Mouse (Mus musculus) liver, embryonic 14.5 days (tissue): ENCODE data around the gene Cep170. TPM values are rescaled to one million over a fixed set of nuclear protein-coding genes. Genes with fewer than 3 reads are reported as not detected.
A peak's percentile ranks its signal among the peaks of the same experiment; 100 is the strongest.

Experiments
- ATAC-seq: fragments of 200-750 bp; cut with Nextera tagmentation; 2 replicates; pipeline ENCODE4 v1.8.0; 2017; ENCODE audit warnings: moderate number of reproducible peaks, mild to moderate bottlenecking, moderate library complexity; ENCODE audit not compliant: insufficient read depth
- DNase-seq, 3 experiments: peaks; one replicate each; pipeline ENCODE4 v3.0.0-alpha.2; 2012 to 2013; ENCODE audit warnings: low read depth in 3 of 3, low spot score in 3 of 3
- H3K27ac ChIP-seq: fragments of 300-500 bp; sonication (generic); 2 replicates; pipeline ENCODE4 v1.5.1; 2014; ENCODE audit warnings: moderate library complexity, mild to moderate bottlenecking, control low read depth, inconsistent platforms
- H3K27me3 ChIP-seq: fragments of 300-500 bp; sonication (generic); 2 replicates; pipeline ENCODE4 v1.6.1; 2014; ENCODE audit warnings: mild to moderate bottlenecking, low read length, moderate library complexity; ENCODE audit not compliant: control insufficient read depth, insufficient read depth
- H3K36me3 ChIP-seq: fragments of 300-500 bp; sonication (generic); replicated peaks from 2 replicates; pipeline ENCODE4 v1.6.1; 2014; ENCODE audit warnings: low read depth; ENCODE audit not compliant: control insufficient read depth, insufficient read depth
- H3K4me1 ChIP-seq, 2 experiments: fragments of 200-500 bp in 1 of 2; fragments of 300-500 bp in 1 of 2; sonication (generic) in 1 of 2; replicated peaks; 2 replicates each; pipeline ENCODE4 v1.6.1; 2012 to 2014; ENCODE audit warnings: antibody characterized with exemption in 1 of 2, inconsistent platforms in 1 of 2, low read length in 1 of 2; ENCODE audit not compliant: control insufficient read depth in 2 of 2, insufficient read depth in 2 of 2
- H3K4me2 ChIP-seq: fragments of 300-500 bp; sonication (generic); 2 replicates; pipeline ENCODE4 v1.6.1; 2014; ENCODE audit warnings: low read depth, mild to moderate bottlenecking, control low read depth, moderate library complexity
- H3K4me3 ChIP-seq, 2 experiments: fragments of 200-500 bp in 1 of 2; fragments of 300-500 bp in 1 of 2; sonication (generic) in 1 of 2; 2 replicates each; pipeline ENCODE4 v1.5.1; 2012 to 2014; ENCODE audit warnings: low read depth in 2 of 2, low read length in 2 of 2, mild to moderate bottlenecking in 2 of 2, control low read depth in 1 of 2, inconsistent platforms in 1 of 2, moderate library complexity in 1 of 2; ENCODE audit not compliant: insufficient read depth in 1 of 2
- H3K9ac ChIP-seq: fragments of 300-500 bp; sonication (generic); replicated peaks from 2 replicates; pipeline ENCODE4 v1.6.1; 2014; ENCODE audit warnings: mild to moderate bottlenecking, control low read depth, moderate library complexity
- H3K9me3 ChIP-seq: fragments of 300-500 bp; sonication (generic); 2 replicates; pipeline ENCODE4 v1.6.1; 2016; ENCODE audit warnings: low read length, mixed read lengths; ENCODE audit not compliant: control insufficient read depth
- CTCF ChIP-seq: IDR thresholded peaks from 2 replicates; pipeline ENCODE4 v1.5.1; 2016; ENCODE audit warnings: antibody characterized with exemption, low read depth, control low read depth
- EP300 ChIP-seq: IDR thresholded peaks from 2 replicates; pipeline ENCODE4 v1.6.1; 2016; ENCODE audit warnings: antibody characterized with exemption, low read depth
- WGBS: fragments of 180-500 bp; shearing (Covaris S2); extraction: QIAGEN DNeasy Blood & Tissue Kit; methylation state at CpG from one replicate; pipeline ENCODE4 v1.1.7; 2014; ENCODE audit not compliant: insufficient replicate concordance; 5-methylcytosine and 5-hydroxymethylcytosine counted together
- polyA plus RNA-seq, 2 experiments: library from polyadenylated mRNA; depleted of rRNA in 1 of 2; stranded (reverse) in 1 of 2; unstranded in 1 of 2; fragments of >200 nt; fragmentation: Nextera tagmentation in 1 of 2; extraction: Ambion mirVana in 1 of 2; gene quantifications; 2 replicates each; pipeline versions ENCODE4 v1.2.1 to v1.2.3; 2012 to 2014

Cep170 gene
- polyA plus RNA-seq, 2 experiments = 5.2 to 5.5 TPM

GRCm38 (mm10) chr1:176826186-176826585 is 12.3 kb upstream of the Cep170 start:
- no peak for TF ChIP-seq CTCF
- 0 out of 2 replicates have a peak, but pooled peaks have one; percentile 3 for TF ChIP-seq EP300
- no peaks in the 10 kb centered on the region for H3K36me3 ChIP-seq
- no peaks in the 10 kb centered on the region for H3K9me3 ChIP-seq
- H3K4me3 ChIP-seq = no peak overlapping the region
- H3K27me3 ChIP-seq = no peaks in the 10 kb centered on the region
- no peak overlapping the region for H3K4me2 ChIP-seq
- no peak for ATAC-seq
- 49% methylated on average over 11 of the region's 11 CpGs for WGBS
- no peak overlapping the region for H3K27ac ChIP-seq
- H3K9ac ChIP-seq = no peak overlapping the region
- no peak for DNase-seq
- H3K4me1 ChIP-seq = peaks cover 38 to 50% of the 10 kb centered on the region in 2 experiments

- ATAC-seq = no peak
- 88% methylated on average over 4 of the region's 4 CpGs for WGBS
- H3K4me3 ChIP-seq = no peak overlapping the region
- no peak overlapping the region for H3K4me2 ChIP-seq
- H3K27ac ChIP-seq = no peak overlapping the region
- H3K4me1 ChIP-seq = peaks cover 40 to 59% of the 10 kb centered on the region in 2 experiments
- H3K27me3 ChIP-seq = no peaks in the 10 kb centered on the region
- H3K9me3 ChIP-seq = no peaks in the 10 kb centered on the region
- TF ChIP-seq CTCF (no peak), EP300 (no peak)
- no peaks in the 10 kb centered on the region for H3K36me3 ChIP-seq
- H3K9ac ChIP-seq = no peak overlapping the region
- no peak for DNase-seq
Observed at GRCm38 (mm10) chr1:176825084-176825483, 11.2 kb upstream of the Cep170 start.

GRCm38 (mm10) chr1:176824611-176825010 is 10.7 kb upstream of the Cep170 start:
- no peaks in the 10 kb centered on the region for H3K27me3 ChIP-seq
- H3K27ac ChIP-seq = no peak overlapping the region
- H3K9me3 ChIP-seq = no peaks in the 10 kb centered on the region
- peaks cover 40 to 61% of the 10 kb centered on the region in 2 experiments for H3K4me1 ChIP-seq
- no peak overlapping the region for H3K4me2 ChIP-seq
- ATAC-seq (no peak), DNase-seq (no peak)
- TF ChIP-seq EP300 = no peak
- no peak for TF ChIP-seq CTCF
- H3K4me3 ChIP-seq = no peak overlapping the region
- 71% methylated on average over 6 of the region's 6 CpGs for WGBS
- no peaks in the 10 kb centered on the region for H3K36me3 ChIP-seq
- no peak overlapping the region for H3K9ac ChIP-seq

GRCm38 (mm10) chr1:176823889-176824288 is 10.0 kb upstream of the Cep170 start:
- H3K4me2 ChIP-seq = no peak overlapping the region
- TF ChIP-seq EP300 (no peak), CTCF (no peak)
- H3K36me3 ChIP-seq = no peaks in the 10 kb centered on the region
- no peak overlapping the region for H3K9ac ChIP-seq
- 41% methylated on average over 8 of the region's 8 CpGs for WGBS
- no peak for ATAC-seq
- DNase-seq = no peak
- no peaks in the 10 kb centered on the region for H3K9me3 ChIP-seq
- H3K27ac ChIP-seq = no peak overlapping the region
- no peaks in the 10 kb centered on the region for H3K27me3 ChIP-seq
- H3K4me1 ChIP-seq = peaks cover 40 to 63% of the 10 kb centered on the region in 2 experiments
- no peak overlapping the region for H3K4me3 ChIP-seq

GRCm38 (mm10) chr1:176822949-176823348 is 9.1 kb upstream of the Cep170 start:
- ATAC-seq (peak; percentile 26; the same call in 1 of the 2 replicates), DNase-seq (peak in 2 of 3 experiments; percentile 48 to 49)
- no peaks in the 10 kb centered on the region for H3K27me3 ChIP-seq
- no peak overlapping the region for H3K4me3 ChIP-seq
- H3K4me2 ChIP-seq = peak overlapping the region; percentile 36
- H3K27ac ChIP-seq = no peak overlapping the region
- no peak overlapping the region for H3K9ac ChIP-seq
- 16% methylated on average over 4 of the region's 4 CpGs for WGBS
- no peaks in the 10 kb centered on the region for H3K9me3 ChIP-seq
- no peak for TF ChIP-seq CTCF
- TF ChIP-seq EP300 = peak; percentile 68
- H3K4me1 ChIP-seq = peaks cover 42 to 68% of the 10 kb centered on the region in 2 experiments
- H3K36me3 ChIP-seq = no peaks in the 10 kb centered on the region
